Mouse (Mus musculus) erythroblast, embryonic 14.5 days (primary cell): ENCODE results near the gene Frmd8. TPM values are rescaled to one million over a fixed set of nuclear protein-coding genes. Genes with fewer than 3 reads are reported as not detected.
A peak's percentile ranks its signal among the peaks of the same experiment; 100 is the strongest.

Experiments
- H3K27me3 ChIP-seq: 2 replicates; pipeline ENCODE4 v1.6.1; 2012; ENCODE audit warnings: inconsistent platforms; ENCODE audit not compliant: control insufficient read depth
- H3K36me3 ChIP-seq: 2 replicates; pipeline ENCODE4 v1.6.1; 2012; ENCODE audit warnings: mild to moderate bottlenecking, inconsistent platforms; ENCODE audit not compliant: control insufficient read depth
- H3K4me1 ChIP-seq: 2 replicates; pipeline ENCODE4 v1.6.1; 2012; ENCODE audit warnings: inconsistent platforms; ENCODE audit not compliant: control insufficient read depth
- H3K4me3 ChIP-seq: replicated peaks from 2 replicates; pipeline ENCODE3; 2012; ENCODE audit warnings: moderate library complexity, mild to moderate bottlenecking, inconsistent platforms
- H3K9me3 ChIP-seq: 2 replicates; pipeline ENCODE4 v1.6.1; 2012; ENCODE audit warnings: low read length, inconsistent platforms, mixed read lengths; ENCODE audit not compliant: control insufficient read depth
- GATA1 ChIP-seq: IDR thresholded peaks from 2 replicates; pipeline ENCODE4 v1.6.1; 2012; ENCODE audit warnings: low read length, inconsistent platforms, mixed read lengths
- TAL1 ChIP-seq: IDR thresholded peaks from 3 replicates; pipeline ENCODE4 v1.6.1; 2012; ENCODE audit warnings: low read length, inconsistent platforms, mixed read lengths
- polyA plus RNA-seq: library from polyadenylated mRNA; stranded (reverse); fragments of >175 nt; gene quantifications from 2 replicates; pipeline ENCODE4 v1.2.3, GENCODE M21; 2012

The Frmd8 gene
- polyA plus RNA-seq, 1 experiment = 0.75 TPM

- Histone ChIP-seq H3K4me1 (peaks cover 74% of the 10 kb centered on the region), H3K36me3 (peaks cover 20% of the 10 kb centered on the region)
Measured at GRCm38 (mm10) chr19:5841389-5841946, 33.6 kb downstream of the Frmd8 start.

GRCm38 (mm10) chr19:5840890-5841388 is 34.1 kb downstream of the Frmd8 start:
- peaks cover 10% of the 10 kb centered on the region for H3K27me3 ChIP-seq
- peaks cover 20% of the 10 kb centered on the region for H3K36me3 ChIP-seq
- H3K4me1 ChIP-seq = peaks cover 72% of the 10 kb centered on the region
- H3K9me3 ChIP-seq = no peaks in the 10 kb centered on the region
- TF ChIP-seq TAL1 (no peak), GATA1 (no peak)
- peak overlapping the region; percentile 67 for H3K4me3 ChIP-seq

More at GRCm38 (mm10) chr19:5841389-5841946, 33.6 kb downstream of the Frmd8 start:
- H3K4me3 ChIP-seq = peak overlapping the region; percentile 67
- peaks cover 10% of the 10 kb centered on the region for H3K27me3 ChIP-seq
- TF ChIP-seq TAL1 = no peak
- TF ChIP-seq GATA1 = no peak
- no peaks in the 10 kb centered on the region for H3K9me3 ChIP-seq

- Histone ChIP-seq H3K36me3 (peaks cover 20% of the 10 kb centered on the region), H3K4me1 (peaks cover 71% of the 10 kb centered on the region), H3K4me3 (peak overlapping the region; percentile 5), H3K27me3 (peaks cover 10% of the 10 kb centered on the region), H3K9me3 (no peaks in the 10 kb centered on the region)
- TF ChIP-seq GATA1 (no peak), TAL1 (no peak)
Measured at GRCm38 (mm10) chr19:5840086-5840889, 34.8 kb downstream of the Frmd8 start.

GRCm38 (mm10) chr19:5839317-5840085 is 35.6 kb downstream of the Frmd8 start:
- Histone ChIP-seq H3K36me3 (peaks cover 20% of the 10 kb centered on the region), H3K4me3 (no peak overlapping the region), H3K27me3 (peaks cover 10% of the 10 kb centered on the region), H3K9me3 (no peaks in the 10 kb centered on the region), H3K4me1 (peaks cover 63% of the 10 kb centered on the region)
- no peak for TF ChIP-seq TAL1
- TF ChIP-seq GATA1 = no peak

- peaks cover 58% of the 10 kb centered on the region for H3K4me1 ChIP-seq
- H3K27me3 ChIP-seq = peaks cover 10% of the 10 kb centered on the region
- H3K4me3 ChIP-seq = no peak overlapping the region
- TF ChIP-seq GATA1 (no peak), TAL1 (no peak)
- peaks cover 14% of the 10 kb centered on the region for H3K36me3 ChIP-seq
- no peaks in the 10 kb centered on the region for H3K9me3 ChIP-seq
Measured at GRCm38 (mm10) chr19:5838892-5839165, 36.2 kb downstream of the Frmd8 start.

GRCm38 (mm10) chr19:5838136-5838891 is 36.8 kb downstream of the Frmd8 start:
- Histone ChIP-seq H3K36me3 (peaks cover 9% of the 10 kb centered on the region), H3K4me3 (no peak overlapping the region), H3K9me3 (no peaks in the 10 kb centered on the region), H3K27me3 (peaks cover 10% of the 10 kb centered on the region), H3K4me1 (peaks cover 55% of the 10 kb centered on the region)
- TF ChIP-seq GATA1 (no peak), TAL1 (no peak)

GRCm38 (mm10) chr19:5837606-5838005 is 37.5 kb downstream of the Frmd8 start:
- Histone ChIP-seq H3K4me1 (peaks cover 49% of the 10 kb centered on the region), H3K27me3 (peaks cover 10% of the 10 kb centered on the region), H3K36me3 (peaks cover 5% of the 10 kb centered on the region)

GRCm38 (mm10) chr19:5836941-5837572 is 38.0 kb downstream of the Frmd8 start:
- peaks cover 2% of the 10 kb centered on the region for H3K36me3 ChIP-seq
- H3K27me3 ChIP-seq = peaks cover 10% of the 10 kb centered on the region
- H3K9me3 ChIP-seq = no peaks in the 10 kb centered on the region
- TF ChIP-seq GATA1 (no peak), TAL1 (no peak)
- H3K4me1 ChIP-seq = peaks cover 44% of the 10 kb centered on the region
- no peak overlapping the region for H3K4me3 ChIP-seq

More at GRCm38 (mm10) chr19:5837606-5838005, 37.5 kb downstream of the Frmd8 start:
- Histone ChIP-seq H3K9me3 (no peaks in the 10 kb centered on the region), H3K4me3 (no peak overlapping the region)
- TF ChIP-seq TAL1 = no peak
- TF ChIP-seq GATA1 = no peak
